Mouse (Mus musculus) spleen, adult 2 months (tissue): ENCODE results near the gene Lrp6.

Experiments used
- CTCF ChIP-seq: fragments of 200-500 bp; IDR thresholded peaks from 2 replicates; pipeline ENCODE4 v1.5.1; 2011; ENCODE audit warnings: mild to moderate bottlenecking, inconsistent platforms; ENCODE audit not compliant: insufficient read depth, insufficient read length, insufficient replicate concordance; ENCODE audit errors: extremely low read depth
- POLR2A ChIP-seq: fragments of 200-500 bp; IDR thresholded peaks from 2 replicates; pipeline ENCODE4 v1.6.1; 2011; ENCODE audit warnings: low read depth, low read length, inconsistent platforms

DNA sequence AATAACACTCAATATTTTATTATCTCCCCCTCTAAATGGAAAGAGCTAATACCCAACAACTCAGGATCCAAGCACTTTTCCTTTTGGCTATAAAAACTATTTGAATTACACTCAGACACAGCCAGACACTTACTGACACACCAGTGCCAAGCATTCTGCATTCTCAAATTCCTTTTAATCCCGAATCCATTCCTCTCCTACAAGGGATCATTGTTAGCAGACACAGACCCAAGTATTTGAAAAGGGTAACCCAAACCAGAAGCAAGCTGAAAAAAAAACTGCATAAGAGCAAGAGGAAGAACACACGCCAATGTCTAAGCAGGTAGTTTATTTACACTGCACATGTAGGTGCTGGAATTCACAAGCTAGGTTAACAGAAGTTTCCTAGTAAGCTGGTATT lies 54.3 kb downstream of the Lrp6 start:
- TF ChIP-seq CTCF (no peak), POLR2A (no peak)
